Mouse (Mus musculus): Measurements from ENCODE around the gene Cx3cr1. TPM values are rescaled to one million over a fixed set of nuclear protein-coding genes. Genes with fewer than 3 reads are reported as not detected.

Cx3cr1 gene
- polyA plus RNA-seq, 1 experiment from 2014 or later = 7.6 TPM

Other genes with a start within 250 kb of the Cx3cr1 start
- gene Scn11a, start 244.4 kb downstream of the Cx3cr1 start, polyA plus RNA-seq (2014; fragmentation: Nextera tagmentation; extraction: Ambion mirVana) = 0.04 and 0.05 TPM in 2 replicates
- gene Wdr48, start 175.0 kb downstream of the Cx3cr1 start, polyA plus RNA-seq (2014; fragmentation: Nextera tagmentation; extraction: Ambion mirVana) = 49.0 and 51.7 TPM in 2 replicates
- gene Gorasp1, start 132.3 kb downstream of the Cx3cr1 start, polyA plus RNA-seq (2014; fragmentation: Nextera tagmentation; extraction: Ambion mirVana) = 24.2 and 32.1 TPM in 2 replicates
- gene Ttc21a, start 132.3 kb downstream of the Cx3cr1 start, polyA plus RNA-seq (2014; fragmentation: Nextera tagmentation; extraction: Ambion mirVana) = 0.07 and 0.09 TPM in 2 replicates
- gene Csrnp1, start 85.2 kb downstream of the Cx3cr1 start, polyA plus RNA-seq (2014; fragmentation: Nextera tagmentation; extraction: Ambion mirVana) = 1.4 and 1.8 TPM in 2 replicates
- 0.03 TPM in 1 of 2 replicates, not detected in the other for gene Xirp1, start 46.3 kb downstream of the Cx3cr1 start, polyA plus RNA-seq (2014; fragmentation: Nextera tagmentation; extraction: Ambion mirVana)
- gene Ccr8, start 22.2 kb upstream of the Cx3cr1 start, polyA plus RNA-seq (2014; fragmentation: Nextera tagmentation; extraction: Ambion mirVana) = 0.26 and 0.41 TPM in 2 replicates
- 25.8 and 28.1 TPM in 2 replicates for gene Slc25a38, start 40.5 kb upstream of the Cx3cr1 start, polyA plus RNA-seq (2014; fragmentation: Nextera tagmentation; extraction: Ambion mirVana)
- gene Rpsa, start 57.8 kb upstream of the Cx3cr1 start, polyA plus RNA-seq (2014; fragmentation: Nextera tagmentation; extraction: Ambion mirVana) = 2,190 and 2,220 TPM in 2 replicates
- gene Mobp, start 79.8 kb upstream of the Cx3cr1 start, polyA plus RNA-seq (2014; fragmentation: Nextera tagmentation; extraction: Ambion mirVana) = not detected in 2 replicates
- gene Myrip, start 231.6 kb upstream of the Cx3cr1 start, polyA plus RNA-seq (2014; fragmentation: Nextera tagmentation; extraction: Ambion mirVana) = 1.5 and 2.2 TPM in 2 replicates

Measured in intestine, embryonic 14.5 days (tissue).